Mouse (Mus musculus) lung, postnatal 0 days (tissue): Measurements from ENCODE around the gene Galr3.

Experiments
- CTCF ChIP-seq: IDR thresholded peaks from 2 replicates; pipeline ENCODE4 v1.5.1; 2016; ENCODE audit warnings: antibody characterized with exemption, mild to moderate bottlenecking
- EP300 ChIP-seq: IDR thresholded peaks from 2 replicates; pipeline ENCODE4 v1.6.1; 2016; ENCODE audit warnings: antibody characterized with exemption, mild to moderate bottlenecking, control low read depth

- TF ChIP-seq CTCF = no peak
- no peak for TF ChIP-seq EP300
These were observed 16.2 kb downstream of the Galr3 start for GRCm38 (mm10) chr15:79057850-79058249.
